Mouse (Mus musculus): ENCODE results near the gene Pygm.

The Pygm gene

DNA sequence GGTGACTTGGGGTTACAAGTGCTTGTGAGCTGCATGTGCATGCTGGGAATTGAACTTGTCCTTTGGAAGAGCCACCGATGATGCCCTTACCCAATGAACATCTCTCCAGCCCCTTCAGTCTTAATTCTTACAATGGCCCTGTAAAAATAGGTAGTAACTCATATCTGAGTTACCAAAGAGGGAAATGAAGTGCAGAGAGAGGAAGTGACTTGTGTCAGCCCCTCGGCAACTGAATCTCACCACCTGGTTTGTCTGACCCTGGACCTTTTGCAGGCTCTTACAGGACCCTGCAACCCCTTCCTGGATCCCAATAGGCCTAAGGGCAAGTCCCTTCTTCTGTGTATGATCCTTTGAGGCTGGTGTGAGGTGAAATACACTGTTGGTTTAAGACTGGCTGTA lies 32.1 kb upstream of the Pygm start:
- DNase-seq (ENCODE audit: low read depth) = no peak

DNA sequence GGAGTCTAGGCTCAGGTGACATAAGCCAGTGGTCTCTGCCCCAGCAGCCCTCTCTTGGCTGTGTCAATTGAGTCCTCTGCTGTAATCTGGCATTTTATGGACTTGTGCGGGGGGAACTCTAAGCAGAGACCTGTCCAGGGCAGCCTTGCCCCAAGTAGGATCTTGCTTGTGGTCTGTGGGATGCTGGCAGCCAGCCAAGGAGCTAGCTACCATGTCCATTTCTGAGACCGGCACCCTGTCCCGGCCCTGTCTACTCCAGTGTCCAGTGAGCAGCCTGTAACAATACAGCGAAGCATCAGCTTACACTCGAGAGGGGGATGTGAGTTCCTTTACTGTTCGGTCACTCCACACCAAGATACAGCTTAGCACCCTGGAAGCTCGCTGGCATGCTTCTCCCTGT lies 30.2 kb upstream of the Pygm start:
- DNase-seq (ENCODE audit: low read depth) = no peak

DNA sequence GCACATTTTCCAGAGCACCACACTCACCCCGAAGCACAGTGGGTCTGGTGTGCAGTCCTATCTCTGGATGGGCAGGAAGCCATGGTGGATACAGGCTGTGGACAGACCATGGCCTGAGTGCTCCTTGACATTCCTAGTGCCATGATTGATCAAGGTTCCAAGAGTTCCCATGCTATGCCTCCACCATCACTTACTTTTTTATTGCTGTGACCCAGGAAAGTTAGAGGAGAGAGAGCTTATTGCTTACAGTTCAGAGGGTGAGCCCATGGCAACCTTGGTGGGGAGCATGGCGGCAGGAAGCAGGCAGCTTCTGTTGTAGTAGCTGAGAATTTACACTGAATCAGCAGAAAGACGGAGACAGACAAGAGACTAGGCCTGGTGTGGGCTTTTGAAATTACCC lies 22.9 kb upstream of the Pygm start:
- no peak for DNase-seq (ENCODE audit: low read depth)

DNA sequence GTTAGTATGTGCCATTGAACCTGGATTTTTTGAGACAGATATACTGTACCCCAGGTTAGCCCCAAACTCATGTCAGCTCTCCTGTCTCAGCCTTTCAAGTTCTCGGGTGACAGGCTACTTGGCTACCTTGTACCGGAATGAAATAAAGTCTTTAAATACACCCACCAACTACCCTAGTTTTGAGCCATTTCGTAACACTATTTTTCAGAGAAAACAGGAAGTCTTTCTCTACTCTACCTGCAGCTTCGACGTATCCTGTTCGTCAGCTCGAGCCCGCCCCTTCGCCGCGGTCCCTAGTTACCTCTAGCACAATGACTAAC lies 21.1 kb upstream of the Pygm start:
- DNase-seq (ENCODE audit: low read depth) = no peak

DNA sequence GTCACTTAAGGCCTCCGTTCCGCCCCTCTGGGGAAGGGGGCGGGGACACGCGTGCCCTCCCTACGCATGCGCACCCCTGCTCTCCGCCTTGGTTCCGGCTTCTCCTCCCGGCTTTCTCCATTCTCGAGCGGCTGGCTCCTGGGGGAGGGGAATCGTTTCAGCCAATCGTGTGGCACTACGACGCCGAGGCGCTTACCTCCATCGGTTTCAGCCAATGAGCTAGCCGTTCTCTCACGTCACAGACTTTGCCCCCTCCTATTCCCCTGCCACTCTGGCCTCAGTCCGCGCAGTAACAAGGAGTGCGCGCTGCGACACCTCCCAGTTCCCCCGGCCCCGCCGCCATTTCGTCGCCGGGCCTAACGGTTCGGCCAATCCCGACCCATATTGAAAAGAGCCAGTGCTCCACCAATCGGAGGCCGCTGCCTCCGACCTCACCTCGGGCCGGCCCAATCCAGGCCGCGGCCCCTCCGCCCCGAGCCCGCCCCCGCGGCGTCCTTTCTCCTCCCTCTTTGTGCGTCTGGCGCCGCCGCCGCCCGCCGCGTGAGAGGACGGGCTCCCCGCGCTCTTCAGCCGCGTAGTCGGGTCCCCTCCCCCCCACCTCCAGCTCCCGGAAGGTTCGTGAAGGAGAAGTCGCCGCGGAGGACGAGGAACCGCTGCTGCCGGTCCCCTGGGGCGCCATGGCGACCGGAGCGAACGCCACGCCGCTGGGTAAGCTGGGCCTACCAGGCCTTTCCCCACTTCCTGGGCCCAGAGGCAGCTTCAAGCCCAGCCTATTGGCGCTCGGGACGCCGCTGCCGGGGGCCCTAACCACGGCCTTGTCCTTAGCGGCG lies 20.6 kb upstream of the Pygm start, which contains the start of gene Sf1:
Gene Sf1, plus strand, starts transcription at position 280 of the 830 bp plus-strand sequence.
- peak; percentile 100 for DNase-seq (ENCODE audit: low read depth)

DNA sequence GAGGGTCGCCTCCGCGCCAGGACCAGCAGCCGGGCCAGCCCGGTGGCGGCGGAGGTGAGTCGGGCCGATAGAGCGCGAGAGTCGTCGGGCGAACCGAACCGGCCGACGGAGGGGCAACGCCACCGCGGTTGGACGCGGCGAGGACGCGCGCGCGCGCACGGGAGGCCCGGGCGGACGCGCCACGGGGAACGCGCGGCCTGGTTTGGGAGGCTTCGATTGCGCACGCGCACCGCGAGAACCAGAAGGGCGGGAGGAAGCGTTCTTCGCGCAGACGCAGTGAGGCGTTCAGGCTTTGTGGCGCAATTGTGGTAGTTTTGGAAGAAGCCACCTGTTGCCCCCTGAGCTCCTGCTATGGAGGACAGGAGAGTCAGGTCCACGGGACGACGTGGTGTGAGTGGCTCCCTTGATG lies 19.9 kb upstream of the Pygm start:
- DNase-seq (ENCODE audit: low read depth) = peak; percentile 47

DNA sequence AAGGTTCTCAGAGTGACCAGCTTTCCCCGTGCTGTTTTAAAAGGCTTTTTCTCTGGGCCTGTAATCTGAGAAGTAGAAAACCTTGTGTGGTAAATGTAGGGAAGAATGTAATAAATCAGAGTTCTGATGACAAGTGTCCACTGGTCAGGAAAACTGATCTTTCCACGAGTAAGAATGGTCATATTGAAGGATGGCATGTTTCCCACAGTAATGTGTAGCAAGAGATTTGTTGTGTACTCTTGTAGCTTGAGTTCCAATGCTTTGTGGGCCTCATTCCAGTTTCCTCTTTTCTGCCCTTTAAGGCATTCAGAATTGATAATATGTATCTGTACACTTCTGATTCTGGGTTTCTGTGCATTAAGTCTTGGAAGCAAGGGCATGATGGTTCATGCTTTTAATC lies 19.4 kb upstream of the Pygm start:
- DNase-seq (ENCODE audit: low read depth) = no peak

DNA sequence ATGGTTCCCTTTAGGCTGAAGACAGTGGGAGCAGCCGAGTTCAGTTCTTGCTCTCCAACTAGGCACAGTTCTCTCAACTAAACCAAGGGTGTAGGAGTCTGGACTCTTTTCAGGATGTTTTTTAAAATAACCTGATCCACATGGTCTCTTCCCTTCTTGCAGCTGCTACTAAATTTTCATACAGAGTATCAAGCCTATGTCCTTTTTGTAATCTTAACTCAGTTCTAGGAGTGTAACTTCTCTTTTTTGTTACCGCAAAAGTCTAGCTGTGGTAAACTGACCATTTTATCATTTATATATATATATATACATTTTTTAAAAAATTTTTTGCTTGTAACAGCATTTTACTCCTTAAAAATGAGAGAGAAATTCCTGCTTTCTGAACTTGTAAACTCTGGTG lies 14.0 kb upstream of the Pygm start:
- no peak for DNase-seq (ENCODE audit: low read depth)

DNA sequence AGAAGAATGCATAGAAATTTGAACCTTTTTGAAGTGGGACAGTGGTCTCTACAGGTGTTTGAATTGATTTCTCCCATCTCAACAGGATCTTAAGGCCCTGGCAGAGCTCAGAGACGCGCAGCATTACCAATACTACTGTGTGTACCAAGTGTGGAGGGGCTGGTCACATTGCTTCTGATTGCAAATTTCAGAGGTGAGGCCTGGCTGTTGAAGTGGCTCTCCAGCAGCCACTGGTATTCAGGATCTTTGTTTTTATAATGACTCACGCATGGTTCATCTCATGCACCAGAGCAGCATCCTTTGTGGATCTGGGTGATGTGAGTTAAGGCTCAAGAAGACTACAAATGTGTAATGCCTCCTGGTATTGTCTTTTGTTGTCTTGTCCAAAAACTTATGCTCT lies 11.8 kb upstream of the Pygm start:
- no peak for DNase-seq (ENCODE audit: low read depth)

DNA sequence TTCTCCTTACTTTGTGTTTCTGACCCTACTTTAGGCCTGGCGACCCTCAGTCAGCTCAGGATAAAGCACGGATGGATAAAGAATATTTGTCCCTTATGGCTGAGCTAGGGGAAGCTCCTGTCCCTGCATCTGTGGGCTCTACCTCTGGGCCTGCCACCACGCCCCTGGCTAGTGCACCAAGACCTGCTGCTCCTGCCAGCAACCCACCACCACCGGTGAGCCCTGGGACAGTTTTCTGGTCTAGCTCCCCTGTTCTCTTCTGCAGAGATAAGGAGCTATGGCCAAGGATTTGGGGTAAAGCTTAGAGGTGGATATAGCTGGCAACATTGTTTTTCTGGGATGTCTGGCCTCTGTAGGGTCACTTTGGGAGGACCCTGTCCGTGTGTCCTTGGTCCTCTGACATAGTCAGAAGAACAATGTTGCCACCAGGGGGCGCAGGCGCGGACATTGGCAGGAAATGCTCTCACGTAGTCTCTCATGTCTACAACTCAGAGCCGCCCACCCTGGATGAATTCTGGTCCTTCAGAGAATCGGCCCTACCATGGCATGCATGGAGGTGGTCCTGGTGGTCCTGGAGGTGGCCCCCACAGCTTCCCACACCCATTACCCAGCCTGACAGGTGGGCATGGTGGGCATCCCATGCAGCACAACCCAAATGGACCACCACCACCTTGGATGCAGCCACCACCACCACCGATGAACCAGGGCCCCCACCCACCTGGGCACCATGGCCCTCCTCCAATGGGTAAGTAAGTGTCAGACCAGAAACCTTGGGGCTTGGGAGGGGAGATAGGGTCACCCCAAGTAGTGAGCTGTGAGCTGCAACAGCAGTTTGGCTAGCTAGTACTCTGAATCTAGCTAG lies 10.4 kb upstream of the Pygm start:
- DNase-seq (ENCODE audit: low read depth) = no peak

DNA sequence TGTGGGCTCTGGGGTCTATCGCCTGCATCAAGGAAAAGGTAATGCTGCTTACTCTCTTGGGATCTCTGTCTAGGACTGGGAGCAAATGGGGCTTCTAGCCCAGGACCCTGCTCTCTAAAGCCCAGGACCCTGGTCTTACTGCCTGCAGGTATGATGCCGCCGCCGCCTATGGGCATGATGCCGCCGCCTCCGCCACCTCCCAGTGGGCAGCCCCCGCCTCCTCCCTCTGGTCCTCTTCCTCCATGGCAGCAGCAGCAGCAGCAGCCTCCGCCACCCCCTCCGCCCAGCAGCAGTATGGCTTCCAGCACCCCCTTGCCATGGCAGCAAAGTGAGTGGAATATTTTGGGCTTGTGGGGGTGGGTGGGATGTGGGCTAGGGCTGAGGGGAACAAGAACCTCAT lies 9.6 kb upstream of the Pygm start:
- no peak for DNase-seq (ENCODE audit: low read depth)

DNA sequence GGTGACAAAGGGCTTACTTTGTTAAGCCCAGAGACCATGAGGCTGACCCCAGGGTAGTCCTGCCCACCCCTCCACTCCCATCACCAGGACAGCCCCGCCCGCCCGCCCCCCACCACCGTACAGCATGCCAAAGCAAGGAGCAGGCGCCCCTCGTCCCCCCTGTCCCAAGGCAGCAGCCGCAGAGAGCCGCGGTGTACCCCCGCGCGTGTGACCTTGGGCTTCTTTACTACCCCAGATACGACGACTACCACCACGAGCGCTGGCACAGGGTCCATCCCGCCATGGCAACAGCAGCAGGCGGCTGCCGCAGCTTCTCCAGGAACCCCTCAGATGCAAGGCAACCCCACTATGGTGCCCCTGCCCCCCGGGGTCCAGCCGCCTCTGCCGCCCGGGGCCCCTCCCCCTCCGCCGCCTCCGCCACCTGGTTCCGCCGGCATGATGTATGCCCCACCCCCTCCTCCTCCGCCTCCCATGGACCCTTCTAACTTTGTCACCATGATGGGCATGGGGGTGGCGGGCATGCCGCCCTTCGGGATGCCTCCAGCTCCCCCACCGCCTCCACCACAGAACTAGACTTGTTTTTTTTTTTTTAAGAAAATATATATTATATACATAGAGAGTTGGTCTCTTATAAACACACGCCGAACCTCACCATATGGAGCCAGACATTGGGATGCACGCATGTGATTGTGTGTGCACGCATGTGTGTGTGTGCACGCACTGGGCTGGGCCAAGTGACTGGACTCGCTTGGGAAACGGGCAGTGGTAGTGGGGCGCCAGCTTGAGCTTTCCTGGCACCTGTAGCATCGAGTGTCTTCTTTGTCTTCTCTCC lies 8.6 kb upstream of the Pygm start:
- no peak for DNase-seq (ENCODE audit: low read depth)

DNA sequence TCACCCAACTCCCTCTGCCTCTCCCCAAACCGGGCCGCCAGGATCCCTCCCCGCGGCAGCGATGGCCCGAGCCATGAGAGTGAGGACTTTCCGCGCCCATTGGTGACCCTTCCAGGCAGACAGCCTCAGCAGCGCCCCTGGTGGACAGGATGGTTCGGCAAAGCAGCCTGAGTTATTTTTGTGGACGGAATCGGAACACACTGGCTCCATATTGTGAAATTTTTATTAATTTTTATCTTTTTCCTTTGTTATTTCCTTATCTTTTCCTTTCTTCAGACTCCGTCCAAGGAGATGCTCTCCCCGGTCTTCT lies 8.0 kb upstream of the Pygm start:
- DNase-seq (ENCODE audit: low read depth) = no peak

DNA sequence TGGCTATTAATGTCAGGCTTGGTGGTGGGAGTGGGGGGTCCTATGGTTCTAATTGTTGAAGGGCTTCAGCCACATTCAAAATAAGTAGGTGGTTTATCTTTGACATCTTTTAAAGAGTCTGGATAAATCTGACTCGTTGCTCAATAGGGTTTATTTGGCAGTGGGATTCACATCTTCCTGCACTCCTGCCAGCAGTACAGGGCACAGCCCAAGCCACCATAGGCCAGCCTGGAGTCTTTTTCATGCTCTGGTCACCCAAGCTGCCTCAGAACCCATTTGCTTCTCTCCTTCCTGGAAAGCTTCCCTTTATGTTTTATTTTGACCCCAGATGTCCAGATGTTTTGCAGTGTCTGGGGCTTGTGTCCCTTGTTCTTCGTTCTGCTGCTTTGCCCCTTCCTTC lies 7.6 kb upstream of the Pygm start:
- no peak for DNase-seq (ENCODE audit: low read depth)

DNA sequence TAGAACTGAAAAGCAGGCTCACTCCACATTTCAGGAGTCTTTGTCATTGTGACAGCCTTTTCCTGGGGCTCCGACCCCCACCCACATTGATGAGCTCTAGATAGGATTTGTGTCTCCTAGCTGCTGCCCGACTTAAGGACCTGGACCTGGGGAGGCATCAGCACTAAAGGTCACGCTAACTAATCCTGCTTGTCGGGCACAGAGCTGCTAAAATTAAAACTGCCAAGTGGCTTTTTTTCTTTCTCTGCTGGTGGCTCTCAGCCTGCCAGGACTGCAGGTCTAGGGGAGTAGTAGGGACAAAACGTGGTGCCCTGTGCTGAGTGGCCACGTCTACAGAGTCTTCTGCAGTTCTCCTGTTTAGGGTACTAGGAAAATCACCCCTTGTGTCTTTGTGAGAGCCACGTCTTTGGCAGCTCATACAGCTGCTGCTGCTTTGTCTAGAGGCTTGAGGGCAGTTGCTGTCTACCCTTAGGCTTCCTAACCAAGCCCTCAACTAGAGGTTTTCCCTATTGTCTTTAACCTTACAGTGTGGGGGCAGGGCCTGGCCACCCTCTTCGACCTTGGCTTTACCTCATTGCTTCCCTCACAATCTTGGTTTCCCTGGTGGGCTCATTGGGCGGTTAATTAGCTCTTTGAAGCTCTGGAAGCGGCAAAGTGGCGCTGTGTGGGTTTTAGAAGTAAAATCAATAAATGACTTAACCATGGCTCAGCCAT lies 6.7 kb upstream of the Pygm start:
- no peak for DNase-seq (ENCODE audit: low read depth)

DNA sequence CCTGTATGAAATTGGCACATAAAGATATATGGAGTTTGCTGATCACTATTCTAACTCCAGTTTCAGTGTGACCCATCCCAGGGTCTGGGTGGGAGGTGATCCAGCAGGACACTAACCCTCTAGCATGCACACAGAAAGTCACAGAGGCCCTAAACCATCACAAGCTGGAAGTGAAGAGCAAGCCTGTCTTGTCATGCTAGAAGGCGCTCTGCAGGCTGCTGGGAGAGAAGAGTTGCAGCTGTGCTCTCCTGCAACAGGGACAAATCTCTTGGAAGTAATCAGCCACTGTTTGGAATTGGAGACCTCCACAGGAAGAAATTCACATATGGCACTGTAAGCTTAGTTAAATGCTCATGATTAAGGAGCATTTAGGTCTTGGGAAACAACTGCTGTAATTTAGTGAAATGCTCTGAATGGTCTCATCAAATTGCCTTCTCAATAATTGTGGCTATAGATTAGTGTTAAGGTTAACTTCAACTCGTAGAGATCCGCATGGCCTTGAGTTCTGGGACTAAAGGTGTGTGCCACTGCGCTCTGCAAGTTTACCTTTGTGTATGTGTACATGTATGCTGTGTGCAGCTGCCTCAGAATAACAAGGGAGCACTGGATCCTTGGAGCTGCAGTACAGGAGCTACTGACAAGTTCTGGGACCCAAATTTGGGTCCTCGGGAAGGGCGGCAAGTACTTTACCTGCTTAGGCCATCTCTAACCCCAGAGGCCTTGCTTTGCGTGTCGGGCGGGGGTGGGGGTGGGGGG lies 3.6 kb upstream of the Pygm start:
- DNase-seq (ENCODE audit: low read depth) = no peak

DNA sequence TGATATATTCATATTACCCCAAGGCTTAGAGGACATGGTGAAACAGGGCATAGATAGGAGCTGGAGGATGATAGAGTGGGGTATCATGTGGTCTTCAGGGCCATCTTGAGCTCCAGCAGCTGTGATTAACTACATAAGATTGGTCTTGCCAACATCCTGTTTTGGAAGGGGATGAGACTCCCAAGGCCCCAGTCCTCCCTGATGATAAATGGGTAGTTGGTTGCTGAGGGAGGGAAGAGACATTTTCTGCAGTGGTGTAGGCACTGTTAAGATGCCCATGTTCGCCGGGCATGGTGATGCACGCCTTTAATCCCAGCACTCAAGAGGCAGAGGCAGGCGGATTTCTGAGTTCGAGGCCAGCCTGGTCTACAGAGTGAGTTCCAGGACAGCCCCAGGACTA lies 3.0 kb upstream of the Pygm start:
- no peak for DNase-seq (ENCODE audit: low read depth)

DNA sequence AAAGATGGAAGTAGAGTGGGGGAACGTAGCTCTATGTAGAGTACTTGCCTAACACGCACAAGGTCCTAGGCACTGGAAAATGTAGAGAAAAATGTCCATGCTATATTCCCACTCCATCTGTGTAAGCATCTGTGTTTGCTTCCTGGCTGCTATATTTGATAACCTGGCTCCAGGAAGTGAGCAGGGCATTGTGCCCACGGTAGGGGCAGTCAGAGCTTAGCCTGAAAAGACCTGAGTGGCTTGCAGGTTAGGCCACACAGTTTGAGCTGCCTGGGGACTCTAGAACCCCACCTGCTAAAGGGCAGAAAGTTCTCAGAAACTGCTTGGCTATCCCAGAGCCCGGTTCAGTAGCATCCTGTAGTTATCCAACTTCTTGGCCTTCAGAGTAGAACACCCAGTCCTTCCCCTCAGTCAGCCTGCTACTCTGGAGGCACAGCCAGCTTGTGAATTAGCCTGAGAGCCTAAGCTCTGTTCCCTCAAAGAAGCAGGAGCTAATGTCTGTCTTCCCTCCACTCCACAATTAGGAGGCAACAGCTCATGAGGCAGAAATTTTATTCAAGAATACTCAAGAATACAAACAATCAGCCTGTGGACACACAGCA lies 1.8 kb upstream of the Pygm start:
- no peak for DNase-seq (ENCODE audit: low read depth)

DNA sequence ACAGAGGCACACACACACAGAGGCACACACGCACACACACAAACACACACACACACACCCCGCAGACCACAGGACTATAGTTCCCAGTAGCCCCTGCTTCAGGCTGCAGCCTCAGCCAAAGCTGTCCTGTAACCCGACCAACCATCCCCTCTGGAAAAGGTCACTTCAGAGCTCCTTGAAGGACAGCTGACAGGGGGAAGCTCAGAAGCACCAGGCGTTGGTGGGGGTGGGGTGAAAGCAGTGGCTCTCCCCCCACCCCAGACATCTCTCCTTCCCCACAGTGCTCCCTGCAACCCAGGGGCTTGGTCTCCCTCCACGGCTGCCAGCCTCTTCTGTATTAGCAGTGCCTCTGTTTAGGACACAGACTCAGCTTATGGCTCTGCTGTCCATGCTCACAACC lies 729 bp upstream of the Pygm start:
- no peak for DNase-seq (ENCODE audit: low read depth)

DNA sequence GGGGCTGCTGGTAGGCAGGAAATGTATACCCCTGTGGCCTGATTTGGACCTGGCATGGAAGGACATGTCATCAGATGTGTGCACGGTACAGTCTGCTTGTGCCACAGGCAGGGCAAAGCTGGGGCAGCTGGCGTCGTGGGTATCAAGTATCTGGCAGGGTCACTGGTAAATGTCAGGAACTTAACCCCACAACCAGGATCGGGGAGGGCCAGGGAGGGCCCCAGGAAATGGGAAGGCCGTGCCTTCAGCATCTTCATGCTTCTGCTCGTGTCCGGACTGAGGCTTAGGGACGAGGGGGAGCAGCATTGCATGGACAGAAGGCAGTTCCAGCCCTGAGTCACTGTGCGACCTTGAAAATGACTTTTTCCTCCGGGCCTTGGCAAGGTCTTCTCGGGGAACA lies 755 bp downstream of the Pygm start:
- no peak for DNase-seq (ENCODE audit: low read depth)

DNA sequence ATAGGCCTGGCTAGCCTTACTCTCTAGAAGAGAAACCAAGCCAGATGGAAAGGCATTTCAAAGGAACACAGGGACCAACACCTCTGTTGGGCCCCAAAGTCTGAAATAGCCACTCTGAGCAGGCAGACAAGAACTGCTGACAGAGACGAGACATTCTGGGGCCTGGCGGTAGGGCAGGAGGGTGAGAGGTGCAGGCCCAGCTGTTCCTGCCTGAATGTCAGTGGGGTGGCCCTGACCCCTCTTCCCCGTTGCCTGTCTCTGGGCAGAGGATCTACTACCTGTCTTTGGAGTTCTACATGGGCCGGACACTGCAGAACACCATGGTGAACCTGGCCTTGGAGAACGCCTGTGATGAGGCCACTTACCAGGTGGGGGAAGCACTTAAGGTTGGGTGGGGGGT lies 1.2 kb downstream of the Pygm start:
- no peak for DNase-seq (ENCODE audit: low read depth)

Measured in fibroblast of lung, adult 2 months (primary cell).